Mouse (Mus musculus) midbrain, embryonic 10.5 days (tissue): ENCODE measurements around the gene Izumo1. TPM values are rescaled to one million over a fixed set of nuclear protein-coding genes. Genes with fewer than 3 reads are reported as not detected.
A peak's percentile ranks its signal among the peaks of the same experiment; 100 is the strongest.
"Not testable (repeated sequence)": the region's sequence is repeated elsewhere in the genome, so short reads cannot be mapped to it uniquely, and the experiment has no call there.

ENCODE experiments used
- DNase-seq: peaks from one replicate; pipeline ENCODE4 v3.0.0-alpha.2; 2017; ENCODE audit warnings: low spot score
- H3K27ac ChIP-seq: fragments of 300-500 bp; sonication (generic); replicated peaks from 2 replicates; pipeline ENCODE4 v1.5.1; 2016; ENCODE audit warnings: mild to moderate bottlenecking
- H3K27me3 ChIP-seq: fragments of 300-500 bp; sonication (generic); 2 replicates; pipeline ENCODE4 v1.6.1; 2016; ENCODE audit warnings: low read depth, mild to moderate bottlenecking; ENCODE audit not compliant: poor library complexity, severe bottlenecking
- H3K36me3 ChIP-seq: fragments of 300-500 bp; sonication (generic); 2 replicates; pipeline ENCODE4 v1.6.1; 2016; ENCODE audit warnings: mild to moderate bottlenecking, moderate library complexity
- H3K4me1 ChIP-seq: fragments of 300-500 bp; sonication (generic); 2 replicates; pipeline ENCODE4 v1.6.1; 2016
- H3K4me3 ChIP-seq: fragments of 300-500 bp; sonication (generic); 2 replicates; pipeline ENCODE4 v1.5.1; 2016; ENCODE audit warnings: mild to moderate bottlenecking, moderate library complexity
- H3K9me3 ChIP-seq: fragments of 300-500 bp; sonication (generic); replicated peaks from 2 replicates; pipeline ENCODE4 v1.6.1; 2016; ENCODE audit warnings: mild to moderate bottlenecking
- WGBS: fragments of 180-500 bp; shearing (Covaris S2); methylation state at CpG from one replicate; pipeline ENCODE4 v1.1.7; 2016; 5-methylcytosine and 5-hydroxymethylcytosine counted together
- polyA plus RNA-seq: library from polyadenylated mRNA; unstranded; fragments of >200 nt; fragmentation: Nextera tagmentation; extraction: Ambion mirVana; gene quantifications from 2 replicates; pipeline ENCODE4 v1.2.1, GENCODE M21; 2016

Gene Izumo1
- polyA plus RNA-seq, 1 experiment from 2014 or later = 0.16 TPM

- Histone ChIP-seq H3K4me3 (no peak overlapping the region), H3K9me3 (0 out of 2 replicates have a peak, but pooled peaks cover 4% of the 10 kb centered on the region), H3K27me3 (peaks cover 29% of the 10 kb centered on the region), H3K36me3 (peaks cover 11% of the 10 kb centered on the region), H3K4me1 (peaks cover 66% of the 10 kb centered on the region), H3K27ac (no peak overlapping the region)
- 73% methylated on average over 19 of the region's 19 CpGs for WGBS
- no peak for DNase-seq
These were observed 18.8 kb downstream of the Izumo1 start for GRCm38 (mm10) chr7:45640191-45640957.

- WGBS = 74% methylated on average over 17 of the region's 17 CpGs
- peaks cover 72% of the 10 kb centered on the region for H3K4me1 ChIP-seq
- no peaks in the 10 kb centered on the region for H3K9me3 ChIP-seq
- H3K4me3 ChIP-seq = peak overlapping the region; percentile 3; the same call in 1 of the 2 replicates
- peak overlapping the region; percentile 24 for H3K27ac ChIP-seq
- no peak for DNase-seq
- peaks cover 5% of the 10 kb centered on the region for H3K36me3 ChIP-seq
- peaks cover 29% of the 10 kb centered on the region for H3K27me3 ChIP-seq
These were observed 19.9 kb downstream of the Izumo1 start for GRCm38 (mm10) chr7:45641391-45642040.

GRCm38 (mm10) chr7:45642083-45642482 lies 20.5 kb downstream of the Izumo1 start:
- no peak for DNase-seq
- Histone ChIP-seq H3K4me3 (peak overlapping the region; percentile 64; the same call in 1 of the 2 replicates), H3K36me3 (no peaks in the 10 kb centered on the region), H3K4me1 (peaks cover 72% of the 10 kb centered on the region), H3K27me3 (peaks cover 33% of the 10 kb centered on the region), H3K27ac (peak overlapping the region; percentile 24; the same call in 1 of the 2 replicates), H3K9me3 (no peaks in the 10 kb centered on the region)
- WGBS = 87% methylated on average over 5 of the region's 5 CpGs

GRCm38 (mm10) chr7:45642503-45643255 lies 21.1 kb downstream of the Izumo1 start:
- peak overlapping the region; percentile 64 for H3K4me3 ChIP-seq
- H3K27me3 ChIP-seq = peaks cover 33% of the 10 kb centered on the region
- WGBS = 44% methylated on average over 16 of the region's 16 CpGs
- peaks cover 72% of the 10 kb centered on the region for H3K4me1 ChIP-seq
- no peaks in the 10 kb centered on the region for H3K9me3 ChIP-seq
- DNase-seq = no peak
- H3K27ac ChIP-seq = peak overlapping the region; percentile 95
- H3K36me3 ChIP-seq = no peaks in the 10 kb centered on the region

GRCm38 (mm10) chr7:45643441-45644178 lies 22.0 kb downstream of the Izumo1 start:
- DNase-seq = peak; percentile 99
- peak overlapping the region; percentile 64 for H3K4me3 ChIP-seq
- no peaks in the 10 kb centered on the region for H3K9me3 ChIP-seq
- peaks cover 62% of the 10 kb centered on the region for H3K4me1 ChIP-seq
- H3K27me3 ChIP-seq = peaks cover 33% of the 10 kb centered on the region
- H3K27ac ChIP-seq = peak overlapping the region; percentile 95
- whole genome bisulfite sequencing = 2% methylated on average over 28 of the region's 28 CpGs
- H3K36me3 ChIP-seq = no peaks in the 10 kb centered on the region

GRCm38 (mm10) chr7:45644183-45644582 lies 22.6 kb downstream of the Izumo1 start:
- Histone ChIP-seq H3K4me1 (peaks cover 57% of the 10 kb centered on the region), H3K27me3 (peaks cover 31% of the 10 kb centered on the region), H3K27ac (peak overlapping the region; percentile 95), H3K36me3 (no peaks in the 10 kb centered on the region), H3K4me3 (peak overlapping the region; percentile 64), H3K9me3 (no peaks in the 10 kb centered on the region)
- WGBS = 2% methylated on average over 18 of the region's 18 CpGs
- DNase-seq = peak; percentile 58

- peaks cover 49% of the 10 kb centered on the region for H3K4me1 ChIP-seq
- 68% methylated on average over 6 of the region's 6 CpGs for WGBS
- H3K4me3 ChIP-seq = peak overlapping the region; percentile 64
- peak overlapping the region; percentile 95 for H3K27ac ChIP-seq
- no peaks in the 10 kb centered on the region for H3K36me3 ChIP-seq
- H3K27me3 ChIP-seq = peaks cover 22% of the 10 kb centered on the region
- H3K9me3 ChIP-seq = no peaks in the 10 kb centered on the region
- no peak for DNase-seq
These were observed 23.4 kb downstream of the Izumo1 start for GRCm38 (mm10) chr7:45644872-45645590.

- no peak overlapping the region for H3K4me3 ChIP-seq
- DNase-seq = no peak
- WGBS = 80% methylated on average over 7 of the region's 7 CpGs
- peaks cover 17% of the 10 kb centered on the region for H3K27me3 ChIP-seq
- no peaks in the 10 kb centered on the region for H3K36me3 ChIP-seq
- peaks cover 44% of the 10 kb centered on the region for H3K4me1 ChIP-seq
- no peak overlapping the region for H3K27ac ChIP-seq
- no peaks in the 10 kb centered on the region for H3K9me3 ChIP-seq
These were observed 24.0 kb downstream of the Izumo1 start for GRCm38 (mm10) chr7:45645591-45645971.

GRCm38 (mm10) chr7:45646671-45647070 lies 25.1 kb downstream of the Izumo1 start:
- Histone ChIP-seq H3K4me3 (no peak overlapping the region), H3K36me3 (no peaks in the 10 kb centered on the region), H3K27ac (no peak overlapping the region), H3K9me3 (no peaks in the 10 kb centered on the region), H3K4me1 (peaks cover 37% of the 10 kb centered on the region), H3K27me3 (peaks cover 9% of the 10 kb centered on the region)
- no peak for DNase-seq
- 76% methylated on average over 4 of the region's 4 CpGs for WGBS

- Histone ChIP-seq H3K27me3 (peaks cover 9% of the 10 kb centered on the region), H3K27ac (no peak overlapping the region), H3K4me3 (no peak overlapping the region), H3K36me3 (no peaks in the 10 kb centered on the region), H3K4me1 (peaks cover 17% of the 10 kb centered on the region), H3K9me3 (no peaks in the 10 kb centered on the region)
- WGBS = 84% methylated on average over 8 of the region's 8 CpGs
- DNase-seq = no peak
These were observed 27.7 kb downstream of the Izumo1 start for GRCm38 (mm10) chr7:45649351-45649750.

- H3K9me3 ChIP-seq, DNase-seq, H3K27me3 ChIP-seq, H3K36me3 ChIP-seq, H3K4me3 ChIP-seq, H3K27ac ChIP-seq: not testable (repeated sequence)
- WGBS = 92% methylated on average over 20 of the region's 20 CpGs
- H3K4me1 ChIP-seq = peaks cover 13% of the 10 kb centered on the region
These were observed 28.9 kb downstream of the Izumo1 start for GRCm38 (mm10) chr7:45650484-45650883.
